Mouse (Mus musculus): ENCODE data around the gene Lpp.

DNA sequence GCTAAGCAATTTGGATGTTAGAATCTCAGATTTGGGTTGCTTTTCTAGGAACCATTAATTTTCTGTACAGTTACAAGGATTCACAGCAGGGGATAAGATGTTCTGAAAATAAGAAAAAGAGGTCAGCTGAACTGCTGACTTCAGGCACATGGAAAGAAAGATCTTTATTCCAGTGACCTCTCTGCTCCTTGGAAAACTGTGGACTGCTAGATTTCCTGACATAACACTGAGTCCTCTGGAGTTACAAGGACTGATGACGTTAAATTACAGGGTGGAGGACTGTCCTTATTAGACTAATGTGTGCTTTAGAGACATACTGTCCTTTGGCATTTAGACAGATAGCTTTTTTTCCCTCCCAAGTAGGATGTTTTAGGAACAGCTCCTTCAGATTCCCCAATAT lies 77.3 kb downstream of the Lpp start:
- no peak for TF ChIP-seq GATA1 (IDR thresholded peaks at IDR 0.05; ENCODE audit: borderline replicate concordance, low read length)
- TF ChIP-seq FLI1 (IDR thresholded peaks at IDR 0.05; ENCODE audit: low read length), result no peak

All from megakaryocyte, embryonic 14.5 days (primary cell).